Mouse (Mus musculus) forebrain, embryonic 10.5 days (tissue): ENCODE data around the gene Gdap1l1. TPM values are rescaled to one million over a fixed set of nuclear protein-coding genes. Genes with fewer than 3 reads are reported as not detected.
"Not testable (repeated sequence)": the region's sequence is repeated elsewhere in the genome, so short reads cannot be mapped to it uniquely, and the experiment has no call there.

ENCODE experiments used
- DNase-seq: peaks from one replicate; pipeline ENCODE4 v3.0.0-alpha.2; 2017; ENCODE audit warnings: low spot score; ENCODE audit errors: extremely low spot score
- H3K27ac ChIP-seq: fragments of 300-500 bp; sonication (generic); 2 replicates; pipeline ENCODE4 v1.5.1; 2016; ENCODE audit warnings: mild to moderate bottlenecking
- H3K27me3 ChIP-seq: fragments of 300-500 bp; sonication (generic); 2 replicates; pipeline ENCODE4 v1.6.1; 2016; ENCODE audit warnings: mild to moderate bottlenecking; ENCODE audit not compliant: poor library complexity, severe bottlenecking
- H3K36me3 ChIP-seq: fragments of 300-500 bp; sonication (generic); replicated peaks from 2 replicates; pipeline ENCODE4 v1.6.1; 2016; ENCODE audit warnings: mild to moderate bottlenecking, moderate library complexity
- H3K4me1 ChIP-seq: fragments of 300-500 bp; sonication (generic); 2 replicates; pipeline ENCODE4 v1.6.1; 2016
- H3K4me3 ChIP-seq: fragments of 300-500 bp; sonication (generic); 2 replicates; pipeline ENCODE4 v1.5.1; 2016; ENCODE audit warnings: mild to moderate bottlenecking, moderate library complexity
- H3K9me3 ChIP-seq: fragments of 300-500 bp; sonication (generic); 2 replicates; pipeline ENCODE4 v1.6.1; 2016; ENCODE audit warnings: mild to moderate bottlenecking, moderate library complexity
- WGBS: fragments of 180-500 bp; shearing (Covaris S2); methylation state at CpG from one replicate; pipeline ENCODE4 v1.1.7; 2016; 5-methylcytosine and 5-hydroxymethylcytosine counted together
- polyA plus RNA-seq: library from polyadenylated mRNA; unstranded; fragments of >200 nt; fragmentation: Nextera tagmentation; extraction: Ambion mirVana; gene quantifications from 2 replicates; pipeline ENCODE4 v1.2.1, GENCODE M21; 2016

The Gdap1l1 gene
- polyA plus RNA-seq, 1 experiment from 2014 or later: 11.8 TPM

DNA sequence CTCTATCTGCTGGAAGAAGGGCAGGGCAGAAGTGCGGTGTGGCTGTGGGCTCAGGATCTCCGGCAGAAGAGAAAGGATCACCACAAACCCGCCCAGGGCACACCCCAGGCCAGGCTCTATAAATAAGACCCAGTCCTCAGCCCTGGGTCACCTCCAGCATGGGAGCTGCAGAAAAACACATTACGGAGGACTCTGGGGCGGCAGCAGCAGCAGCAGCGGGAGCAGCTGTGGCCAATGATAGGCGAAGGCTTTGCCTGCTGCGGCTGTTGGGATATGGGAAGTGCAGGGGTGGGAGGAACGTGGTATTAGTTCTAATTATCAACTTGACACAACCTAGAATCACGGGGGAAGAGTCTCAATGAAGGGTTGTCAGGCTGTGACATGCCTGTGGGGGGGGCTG is 21.1 kb downstream of the Gdap1l1 start:
- WGBS: 46% methylated on average over 10 of the region's 10 CpGs
- H3K27me3 ChIP-seq: peaks cover 15% of the 10 kb centered on the region
- H3K4me1 ChIP-seq: no peaks in the 10 kb centered on the region; the same call in 1 of the 2 replicates
- H3K9me3 ChIP-seq: no peaks in the 10 kb centered on the region
- DNase-seq: no peak
- H3K36me3 ChIP-seq: no peaks in the 10 kb centered on the region
- H3K27ac ChIP-seq: no peak overlapping the region
- no peak overlapping the region for H3K4me3 ChIP-seq

DNA sequence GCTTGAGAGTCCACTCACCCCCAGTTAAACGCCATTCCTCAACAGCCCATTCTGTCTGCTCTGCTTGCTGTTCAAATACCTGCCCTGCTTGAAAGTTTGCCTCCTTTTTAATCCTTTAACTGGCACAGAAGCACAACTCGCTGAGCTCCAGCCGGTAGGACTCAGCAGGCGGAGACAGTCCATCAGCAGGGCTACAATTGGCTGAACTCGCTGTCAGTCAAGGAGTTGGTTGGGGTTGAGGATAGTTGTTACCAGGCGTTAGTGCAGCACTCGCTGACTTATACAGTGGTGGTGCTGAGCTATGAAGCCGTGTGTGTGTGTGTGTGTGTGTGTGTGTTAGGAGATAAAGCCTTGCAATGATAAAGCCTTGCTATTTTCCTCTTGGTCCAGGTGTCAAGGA is 22.3 kb downstream of the Gdap1l1 start:
- H3K4me3 ChIP-seq: no peak overlapping the region
- no peaks in the 10 kb centered on the region; the same call in 1 of the 2 replicates for H3K4me1 ChIP-seq
- 86% methylated on average over 8 of the region's 8 CpGs for WGBS
- H3K27ac ChIP-seq: no peak overlapping the region
- H3K36me3 ChIP-seq: no peaks in the 10 kb centered on the region
- peaks cover 15% of the 10 kb centered on the region for H3K27me3 ChIP-seq
- H3K9me3 ChIP-seq: no peaks in the 10 kb centered on the region
- DNase-seq: no peak

DNA sequence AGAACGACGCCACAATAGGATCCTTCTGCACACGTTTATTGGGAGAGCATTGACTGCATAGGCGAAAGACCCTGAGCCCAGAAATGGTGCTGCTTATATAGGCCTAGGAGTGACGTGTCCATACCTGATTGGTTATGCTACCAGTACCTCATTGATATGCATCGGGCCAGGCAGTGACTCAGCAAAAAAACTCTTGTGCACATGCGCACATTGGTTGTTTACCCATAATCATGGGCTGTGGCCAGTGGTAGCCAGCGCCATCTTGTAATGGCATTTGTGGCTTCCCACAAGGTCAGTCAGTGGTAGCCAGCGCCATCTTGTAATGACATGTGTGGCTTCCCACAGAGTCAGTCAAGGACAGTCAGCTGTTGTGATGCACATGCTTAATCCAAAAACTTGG is 23.0 kb downstream of the Gdap1l1 start:
- not testable (repeated sequence) for DNase-seq, H3K27ac ChIP-seq, H3K4me3 ChIP-seq, H3K4me1 ChIP-seq, H3K9me3 ChIP-seq, H3K36me3 ChIP-seq
- 93% methylated on average over 9 of the region's 9 CpGs for WGBS
- H3K27me3 ChIP-seq: peaks cover 15% of the 10 kb centered on the region

DNA sequence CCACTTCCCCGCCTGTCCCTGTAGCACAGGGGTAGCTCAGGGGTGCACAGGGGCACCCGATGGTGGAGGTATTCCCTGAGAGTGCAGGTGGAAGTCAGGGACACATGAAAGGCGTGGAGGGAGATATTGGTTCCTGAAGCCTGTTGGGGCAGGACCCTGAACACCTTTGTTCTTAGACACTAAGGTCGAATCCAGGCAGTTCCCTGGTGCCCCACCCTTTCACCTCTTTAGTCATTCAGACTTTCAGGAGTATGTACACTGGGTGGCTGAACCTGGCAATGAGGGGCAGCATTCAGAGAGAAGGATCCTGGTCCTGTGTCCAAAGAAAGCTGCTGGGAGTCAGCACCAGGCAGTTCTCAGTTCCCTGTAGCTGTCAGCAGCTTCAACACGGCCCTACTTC is 24.1 kb downstream of the Gdap1l1 start:
- H3K4me1 ChIP-seq: no peaks in the 10 kb centered on the region; the same call in 1 of the 2 replicates
- 89% methylated on average over 5 of the region's 5 CpGs for WGBS
- peaks cover 15% of the 10 kb centered on the region for H3K27me3 ChIP-seq
- no peak overlapping the region for H3K27ac ChIP-seq
- H3K4me3 ChIP-seq: no peak overlapping the region
- peaks cover 4% of the 10 kb centered on the region; the same call in 1 of the 2 replicates for H3K36me3 ChIP-seq
- no peaks in the 10 kb centered on the region for H3K9me3 ChIP-seq
- no peak for DNase-seq

DNA sequence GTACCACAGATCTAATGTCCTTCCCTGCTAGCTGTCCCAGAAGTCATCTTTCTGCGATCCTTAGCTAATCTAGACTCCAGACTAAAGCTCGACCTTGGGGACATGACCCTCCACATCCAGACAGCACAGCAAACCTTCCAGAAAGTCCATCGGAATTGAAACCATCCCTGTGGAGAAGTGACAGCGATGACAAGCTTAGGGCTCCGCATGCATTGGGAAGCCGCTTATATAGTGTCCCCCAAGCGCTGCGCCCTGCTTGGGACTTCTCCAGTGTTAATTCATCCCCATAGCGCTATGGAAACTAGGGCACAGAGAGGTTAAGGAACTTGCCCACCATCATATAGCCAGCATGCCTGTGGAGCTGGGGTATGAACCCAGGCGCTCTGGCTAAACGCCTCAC is 24.5 kb downstream of the Gdap1l1 start:
- H3K27ac ChIP-seq: no peak overlapping the region
- DNase-seq: no peak
- peaks cover 6% of the 10 kb centered on the region for H3K36me3 ChIP-seq
- H3K27me3 ChIP-seq: peaks cover 15% of the 10 kb centered on the region
- no peaks in the 10 kb centered on the region for H3K9me3 ChIP-seq
- WGBS: 85% methylated on average over 11 of the region's 11 CpGs
- no peak overlapping the region for H3K4me3 ChIP-seq
- no peaks in the 10 kb centered on the region; the same call in 1 of the 2 replicates for H3K4me1 ChIP-seq

DNA sequence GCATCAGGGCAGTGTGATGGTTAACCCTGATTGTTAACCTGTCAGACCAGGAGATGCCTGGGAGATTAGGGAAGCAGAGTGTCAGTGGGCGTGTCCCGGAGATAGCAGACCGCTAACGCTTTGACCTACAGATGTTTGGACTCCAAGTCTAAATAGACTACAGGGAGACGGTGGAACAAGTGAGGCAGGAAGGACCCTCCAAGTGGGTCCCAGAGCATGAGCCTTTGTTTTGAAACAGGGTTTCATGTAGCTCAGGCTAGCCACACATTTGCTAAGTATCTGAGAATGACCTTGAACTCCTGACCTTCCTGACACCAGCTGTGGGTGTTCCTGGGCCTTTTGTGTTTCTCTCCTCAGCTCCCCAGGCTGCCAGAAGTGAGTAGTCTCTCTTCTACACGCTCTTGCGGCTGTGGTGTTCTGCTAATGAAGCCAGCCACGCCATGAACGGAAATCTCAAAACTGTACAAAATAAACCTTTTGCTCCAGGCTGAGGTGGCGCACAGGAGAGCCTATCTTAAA is 25.0 kb downstream of the Gdap1l1 start:
- Histone ChIP-seq H3K4me1 (no peaks in the 10 kb centered on the region; the same call in 1 of the 2 replicates), H3K27ac (no peak overlapping the region), H3K9me3 (no peaks in the 10 kb centered on the region), H3K36me3 (peaks cover 11% of the 10 kb centered on the region), H3K27me3 (peaks cover 11% of the 10 kb centered on the region), H3K4me3 (no peak overlapping the region)
- no peak for DNase-seq
- WGBS: 72% methylated on average over 10 of the region's 10 CpGs

DNA sequence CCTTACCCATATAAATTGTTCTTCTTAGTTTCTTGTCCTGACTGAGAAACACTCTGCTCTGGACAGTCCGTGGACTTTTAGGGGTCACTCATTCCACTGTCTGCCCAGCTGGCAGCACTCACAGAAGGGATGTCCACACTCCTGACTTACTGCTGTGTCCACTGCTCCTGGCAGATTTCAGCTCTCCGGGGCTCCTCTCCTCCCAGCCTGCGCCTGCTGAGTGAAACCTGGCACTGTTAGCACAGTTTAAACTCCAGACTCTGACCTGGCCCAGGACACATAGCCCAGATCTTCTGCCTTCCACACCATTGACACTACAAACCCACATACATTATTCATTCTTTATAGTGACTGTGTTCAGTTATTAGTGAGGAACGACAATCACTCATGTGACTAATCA is 25.7 kb downstream of the Gdap1l1 start:
- H3K4me1 ChIP-seq: no peaks in the 10 kb centered on the region; the same call in 1 of the 2 replicates
- H3K36me3 ChIP-seq: peaks cover 18% of the 10 kb centered on the region
- 89% methylated on average over 4 of the region's 4 CpGs for WGBS

DNA sequence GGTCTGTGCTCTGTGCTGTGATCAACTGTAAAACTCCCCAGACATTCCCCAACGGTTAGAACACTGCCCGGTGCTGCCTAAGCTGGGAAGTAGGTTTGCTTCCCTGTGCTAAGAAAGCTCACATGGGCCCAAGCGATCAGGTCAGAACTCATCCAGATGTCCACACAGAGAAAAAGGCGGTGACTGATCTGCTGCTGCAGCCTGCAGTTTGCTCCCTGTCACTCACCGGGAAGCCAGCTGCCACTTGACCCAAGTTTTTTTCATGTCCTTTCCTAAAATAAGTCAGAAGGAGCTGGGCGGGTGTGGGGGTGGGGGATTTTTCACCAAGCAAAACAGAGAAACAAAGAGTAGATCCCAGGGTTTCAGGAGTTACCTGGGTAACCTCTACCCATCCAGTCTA is 26.3 kb downstream of the Gdap1l1 start:
- 87% methylated on average over 6 of the region's 6 CpGs for WGBS

More for the DNA sequence above, 25.7 kb downstream of the Gdap1l1 start:
- Histone ChIP-seq H3K27ac (no peak overlapping the region), H3K4me3 (no peak overlapping the region), H3K27me3 (peaks cover 5% of the 10 kb centered on the region), H3K9me3 (no peaks in the 10 kb centered on the region)
- DNase-seq: no peak

DNA sequence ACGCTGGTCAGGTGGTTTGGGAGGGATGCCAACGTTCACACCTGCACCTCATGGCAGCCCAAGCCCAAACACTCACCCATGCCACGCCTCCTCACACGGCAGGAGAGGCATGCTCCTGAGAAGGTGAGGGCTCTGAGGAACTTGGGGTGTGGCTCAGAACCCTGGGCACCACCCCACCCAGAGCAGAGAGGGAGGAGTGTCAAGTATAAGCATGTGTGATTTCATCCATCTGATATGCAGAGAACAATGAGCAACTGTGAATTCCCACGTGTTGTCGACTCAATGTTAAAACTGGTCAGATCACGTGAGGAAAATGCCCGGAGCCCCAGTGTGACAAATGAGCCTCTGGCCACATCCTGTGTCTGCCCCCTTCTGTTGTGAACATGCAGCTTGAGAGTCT is 28.5 kb downstream of the Gdap1l1 start:
- Histone ChIP-seq H3K4me1 (peaks cover 8% of the 10 kb centered on the region), H3K9me3 (no peaks in the 10 kb centered on the region), H3K27ac (no peak overlapping the region), H3K27me3 (no peaks in the 10 kb centered on the region), H3K36me3 (peaks cover 27% of the 10 kb centered on the region), H3K4me3 (no peak overlapping the region)
- DNase-seq: no peak
- WGBS: 88% methylated on average over 8 of the region's 8 CpGs

More for the DNA sequence above, 26.3 kb downstream of the Gdap1l1 start:
- no peak overlapping the region for H3K27ac ChIP-seq
- H3K36me3 ChIP-seq: peaks cover 24% of the 10 kb centered on the region
- DNase-seq: no peak
- H3K27me3 ChIP-seq: no peaks in the 10 kb centered on the region
- no peak overlapping the region for H3K4me3 ChIP-seq
- H3K4me1 ChIP-seq: no peaks in the 10 kb centered on the region
- no peaks in the 10 kb centered on the region for H3K9me3 ChIP-seq

DNA sequence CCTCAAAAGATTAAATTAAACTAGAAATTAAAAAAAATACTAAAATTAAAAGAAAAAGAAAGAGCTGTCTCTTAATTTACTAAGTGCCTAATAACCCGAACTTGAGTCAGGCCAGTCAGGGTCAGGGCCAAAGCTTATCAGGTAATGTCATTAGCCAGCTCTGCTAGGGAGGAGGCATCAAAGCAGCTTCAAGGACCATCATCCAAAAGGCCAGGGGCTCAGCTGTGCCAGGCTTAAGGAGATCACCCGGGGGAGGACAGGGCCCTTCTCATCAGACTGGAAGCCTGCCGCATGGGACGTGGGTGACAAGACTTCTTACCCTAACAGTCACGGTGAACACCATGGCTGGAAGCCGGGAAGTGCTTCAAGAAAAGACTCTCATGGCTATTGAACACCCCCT is 29.3 kb downstream of the Gdap1l1 start:
- Histone ChIP-seq H3K36me3 (peaks cover 27% of the 10 kb centered on the region), H3K9me3 (no peaks in the 10 kb centered on the region), H3K27ac (no peak overlapping the region), H3K4me1 (peaks cover 14% of the 10 kb centered on the region), H3K4me3 (no peak overlapping the region), H3K27me3 (no peaks in the 10 kb centered on the region)
- WGBS: 89% methylated on average over 6 of the region's 6 CpGs
- DNase-seq: no peak

DNA sequence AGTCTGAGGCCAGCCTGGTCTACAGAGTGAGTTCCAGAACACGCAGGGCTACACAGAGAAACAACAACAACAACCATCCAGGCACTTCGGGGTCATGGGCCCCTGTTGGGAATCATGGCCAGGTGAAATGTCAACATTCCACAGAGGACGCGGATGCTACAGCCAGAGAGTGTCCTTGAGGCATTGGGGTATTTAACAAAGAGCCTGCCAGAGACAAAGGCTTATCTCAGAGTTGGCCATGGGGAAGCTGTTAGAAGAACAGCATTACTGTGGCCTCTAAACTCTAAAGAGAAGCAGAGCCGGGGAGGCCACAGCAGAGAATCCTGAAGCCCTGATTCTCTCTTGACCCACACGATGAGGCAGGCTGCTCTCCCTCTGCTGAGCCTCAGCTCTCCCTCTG is 30.6 kb downstream of the Gdap1l1 start:
- peaks cover 27% of the 10 kb centered on the region for H3K36me3 ChIP-seq
- H3K9me3 ChIP-seq: no peaks in the 10 kb centered on the region
- DNase-seq: no peak
- peaks cover 16% of the 10 kb centered on the region for H3K4me1 ChIP-seq
- no peaks in the 10 kb centered on the region for H3K27me3 ChIP-seq
- H3K27ac ChIP-seq: no peak overlapping the region
- 96% methylated on average over 6 of the region's 6 CpGs for WGBS
- no peak overlapping the region for H3K4me3 ChIP-seq

DNA sequence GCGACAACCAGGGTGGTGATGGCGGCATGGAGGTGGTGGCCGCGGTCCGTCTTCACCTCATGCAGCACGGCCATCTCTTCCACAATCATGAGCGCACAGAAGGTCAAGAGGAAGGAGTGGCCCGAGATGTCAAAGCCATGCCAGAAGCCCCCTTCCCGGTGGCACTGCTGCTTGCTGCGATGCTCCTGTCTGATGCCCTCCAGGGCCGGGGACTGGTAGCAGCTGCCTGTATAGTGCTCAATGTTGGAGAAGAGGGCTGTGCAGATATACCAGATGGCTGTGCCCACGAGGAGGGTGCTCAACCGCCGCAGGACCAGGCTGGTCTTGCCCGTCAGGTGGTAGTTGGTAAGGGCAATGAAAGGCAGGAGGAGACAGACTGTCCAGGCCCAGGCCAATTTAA is 31.4 kb downstream of the Gdap1l1 start:
- Histone ChIP-seq H3K4me1 (peaks cover 16% of the 10 kb centered on the region), H3K4me3 (no peak overlapping the region), H3K36me3 (peaks cover 27% of the 10 kb centered on the region), H3K27ac (no peak overlapping the region), H3K9me3 (no peaks in the 10 kb centered on the region), H3K27me3 (no peaks in the 10 kb centered on the region)
- WGBS: 97% methylated on average over 15 of the region's 15 CpGs
- no peak for DNase-seq

DNA sequence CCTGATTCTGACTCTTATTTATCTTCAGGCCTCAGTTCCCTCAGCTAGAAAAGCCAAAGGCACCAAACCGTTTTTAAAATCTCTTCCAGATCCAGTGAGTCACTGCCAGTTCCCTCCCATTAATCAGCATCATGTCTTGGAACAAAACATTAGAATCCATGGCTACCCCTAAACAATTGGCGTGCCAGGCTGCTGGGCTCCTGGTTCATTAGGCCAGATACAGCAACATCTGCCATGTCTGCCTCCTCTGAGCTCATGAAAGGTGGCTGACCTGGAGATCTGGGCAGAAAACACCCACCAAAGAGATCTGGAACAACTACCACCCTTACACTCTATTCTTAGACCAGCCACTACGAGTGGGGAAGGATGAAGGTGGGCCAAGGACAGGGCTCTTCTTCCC is 32.9 kb downstream of the Gdap1l1 start:
- no peaks in the 10 kb centered on the region for H3K27me3 ChIP-seq
- 84% methylated on average over 3 of the region's 3 CpGs for WGBS
- no peak for DNase-seq

More for the DNA sequence above, 32.9 kb downstream of the Gdap1l1 start:
- H3K4me1 ChIP-seq: peaks cover 16% of the 10 kb centered on the region
- no peak overlapping the region for H3K27ac ChIP-seq
- H3K9me3 ChIP-seq: no peaks in the 10 kb centered on the region
- peaks cover 27% of the 10 kb centered on the region for H3K36me3 ChIP-seq
- peak overlapping the region; percentile 85 for H3K4me3 ChIP-seq
